Mouse (Mus musculus) gastrocnemius, adult 2 months (tissue): Measurements from ENCODE around the gene Bmi1. TPM values are rescaled to one million over a fixed set of nuclear protein-coding genes. Genes with fewer than 3 reads are reported as not detected.
A peak's percentile ranks its signal among the peaks of the same experiment; 100 is the strongest.

Experiments used
- DNase-seq: peaks from one replicate; pipeline ENCODE4 v3.0.0; 2022
- H3K27ac ChIP-seq: fragments of 200-600 bp; 2 replicates; pipeline ENCODE4 v1.8.1; 2022; ENCODE audit warnings: mild to moderate bottlenecking
- H3K4me3 ChIP-seq: fragments of 200-600 bp; 2 replicates; pipeline ENCODE4 v1.8.1; 2022; ENCODE audit warnings: mild to moderate bottlenecking, moderate library complexity
- CTCF ChIP-seq: fragments of 200-600 bp; IDR thresholded peaks from 2 replicates; pipeline ENCODE4 v1.8.1; 2022; ENCODE audit warnings: antibody characterized with exemption, mild to moderate bottlenecking, moderate library complexity
- intact Hi-C: fragments of 180-260 bp; cut with DNase I; formaldehyde crosslinking; loops from one replicate; pipeline ENCODE4 v1.15.1; 2025
- total RNA-seq, 2 experiments: library from RNA; stranded (reverse); gene quantifications; 2 replicates each; pipeline ENCODE4 v1.2.3; 2021

Gene Bmi1
- total RNA-seq, 2 experiments from 2014 or later, result 48.2 to 53.5 TPM

- TF ChIP-seq CTCF, result no peak
- intact Hi-C loops, result loop anchor here (5.0 to 10.0 kb wide), 2 partner anchors 112 to 674 kb away; no protein-coding TSS in a partner anchor
- Histone ChIP-seq H3K4me3 (peak overlapping the region; percentile 29), H3K27ac (no peak overlapping the region)
- peak; percentile 28 for DNase-seq
Observed at GRCm38 (mm10) chr2:18698663-18699385, 22.0 kb downstream of the Bmi1 start.

- Histone ChIP-seq H3K27ac (no peak overlapping the region), H3K4me3 (no peak overlapping the region)
- TF ChIP-seq CTCF, result no peak
- intact Hi-C loops, result loop anchor here (5.0 to 10.0 kb wide), 2 partner anchors 112 to 675 kb away; no protein-coding TSS in a partner anchor
- DNase-seq, result no peak
Observed at GRCm38 (mm10) chr2:18699401-18699990, 22.7 kb downstream of the Bmi1 start.

GRCm38 (mm10) chr2:18710356-18710755 lies 33.5 kb downstream of the Bmi1 start:
- no peak for TF ChIP-seq CTCF
- DNase-seq, result no peak
- H3K27ac ChIP-seq, result no peak overlapping the region
- H3K4me3 ChIP-seq, result no peak overlapping the region
- intact Hi-C loops, result no loop called here

GRCm38 (mm10) chr2:18713071-18713470 lies 36.3 kb downstream of the Bmi1 start:
- intact Hi-C loops, result no loop called here
- DNase-seq, result no peak
- no peak overlapping the region for H3K27ac ChIP-seq
- H3K4me3 ChIP-seq, result no peak overlapping the region
- TF ChIP-seq CTCF, result no peak

DNA sequence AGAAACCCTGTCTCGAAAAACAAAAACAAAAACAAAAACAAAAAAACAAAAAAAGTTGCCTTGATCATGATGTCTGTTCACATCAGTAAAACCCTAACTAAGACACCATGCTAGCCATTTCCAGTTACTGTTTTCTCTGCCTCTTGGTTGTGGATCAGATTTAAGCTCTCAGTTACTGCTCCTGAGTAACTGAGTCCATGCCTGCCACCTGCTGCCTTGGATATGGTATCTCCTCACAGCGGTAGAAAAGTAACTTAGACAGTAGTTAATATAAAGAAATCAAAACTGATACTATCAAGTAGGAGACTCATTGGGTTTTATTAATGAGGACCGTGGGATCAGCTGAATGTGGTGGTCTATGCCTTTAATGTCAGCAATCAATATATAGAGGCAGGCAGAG lies 37.5 kb downstream of the Bmi1 start:
- H3K27ac ChIP-seq, result no peak overlapping the region
- H3K4me3 ChIP-seq, result no peak overlapping the region
- intact Hi-C loops, result no loop called here
- TF ChIP-seq CTCF, result no peak
- DNase-seq, result no peak

- TF ChIP-seq CTCF, result no peak
- Histone ChIP-seq H3K27ac (no peak overlapping the region), H3K4me3 (no peak overlapping the region)
- intact Hi-C loops, result no loop called here
- DNase-seq, result no peak
Observed at GRCm38 (mm10) chr2:18718521-18718920, 41.7 kb downstream of the Bmi1 start.

DNA sequence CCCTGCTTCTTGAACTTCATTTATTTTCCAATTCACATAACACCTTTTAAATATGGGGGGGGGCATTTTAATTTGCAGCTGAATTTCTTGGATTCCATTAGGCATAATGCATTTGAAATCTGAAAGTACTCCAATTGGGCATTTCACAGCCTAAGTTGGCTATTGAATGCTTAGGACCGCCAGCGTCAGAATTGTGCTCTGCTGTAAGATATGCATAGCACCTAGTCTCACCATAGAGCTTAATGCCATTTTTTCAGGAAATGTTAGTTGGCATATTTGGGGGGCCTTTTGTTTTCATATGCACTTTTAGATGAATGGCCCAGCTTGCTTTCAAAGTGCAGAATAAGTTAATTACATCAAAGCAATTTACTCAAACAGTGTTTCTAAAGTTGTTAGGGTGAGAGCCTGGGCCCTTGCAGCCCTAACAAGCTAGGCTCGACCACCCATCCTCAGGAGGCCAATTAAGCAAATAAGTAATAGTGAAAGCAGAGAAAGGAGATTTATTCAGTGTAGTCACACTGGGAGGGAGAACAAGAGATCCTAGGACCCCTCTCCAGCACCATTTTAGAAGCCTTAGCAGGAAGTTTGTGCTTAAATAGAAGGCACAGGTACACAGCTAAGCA lies 45.5 kb downstream of the Bmi1 start:
- intact Hi-C loops, result no loop called here
- Histone ChIP-seq H3K4me3 (no peak overlapping the region), H3K27ac (no peak overlapping the region)
- no peak for TF ChIP-seq CTCF
- DNase-seq, result no peak

GRCm38 (mm10) chr2:18724462-18724861 lies 47.6 kb downstream of the Bmi1 start:
- TF ChIP-seq CTCF, result no peak
- Histone ChIP-seq H3K4me3 (no peak overlapping the region), H3K27ac (no peak overlapping the region)
- intact Hi-C loops, result no loop called here
- no peak for DNase-seq

DNA sequence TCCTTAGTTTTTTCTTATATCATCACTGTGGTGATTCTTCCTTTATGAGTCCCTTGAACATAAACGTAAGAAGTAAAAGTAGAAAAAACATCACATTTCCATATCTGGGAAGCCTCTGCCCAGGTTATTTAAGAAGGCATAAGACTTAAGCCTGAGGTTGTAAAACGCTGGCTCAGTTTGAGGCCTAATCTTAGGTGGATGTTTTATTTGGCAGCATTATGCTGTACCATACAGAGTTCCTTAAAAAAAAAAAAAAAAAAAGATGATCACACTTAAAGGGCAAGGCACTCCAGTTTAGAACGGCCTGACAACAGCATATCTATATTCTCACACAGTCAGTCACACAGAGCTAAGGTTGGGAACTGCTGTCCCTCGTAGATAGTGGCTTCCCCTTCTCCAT lies 49.1 kb downstream of the Bmi1 start:
- no peak for TF ChIP-seq CTCF
- intact Hi-C loops, result no loop called here
- Histone ChIP-seq H3K4me3 (no peak overlapping the region), H3K27ac (no peak overlapping the region)
- DNase-seq, result no peak

- no peak for TF ChIP-seq CTCF
- no peak overlapping the region for H3K27ac ChIP-seq
- no peak overlapping the region for H3K4me3 ChIP-seq
- no peak for DNase-seq
- intact Hi-C loops, result no loop called here
Observed at GRCm38 (mm10) chr2:18731718-18732117, 54.9 kb downstream of the Bmi1 start.

- no peak for DNase-seq
- no peak overlapping the region for H3K4me3 ChIP-seq
- intact Hi-C loops, result no loop called here
- TF ChIP-seq CTCF, result peak; percentile 2; the same call in 1 of the 2 replicates
- no peak overlapping the region for H3K27ac ChIP-seq
Observed at GRCm38 (mm10) chr2:18734394-18735127, 57.7 kb downstream of the Bmi1 start.

Other genes with a start within 250 kb of the Bmi1 start
- gene Commd3, start 4.6 kb upstream of the Bmi1 start, total RNA-seq, result 100 to 1,000 TPM in 1 of 2 experiments, 10 to 100 TPM in 1; 83.3 to 100 TPM
- gene Spag6, start 17.0 kb downstream of the Bmi1 start, total RNA-seq, result 1 to 10 TPM; 1.2 to 1.5 TPM